ENCODE assay signal across 24 mouse cellular contexts in the genomic region with DNA sequence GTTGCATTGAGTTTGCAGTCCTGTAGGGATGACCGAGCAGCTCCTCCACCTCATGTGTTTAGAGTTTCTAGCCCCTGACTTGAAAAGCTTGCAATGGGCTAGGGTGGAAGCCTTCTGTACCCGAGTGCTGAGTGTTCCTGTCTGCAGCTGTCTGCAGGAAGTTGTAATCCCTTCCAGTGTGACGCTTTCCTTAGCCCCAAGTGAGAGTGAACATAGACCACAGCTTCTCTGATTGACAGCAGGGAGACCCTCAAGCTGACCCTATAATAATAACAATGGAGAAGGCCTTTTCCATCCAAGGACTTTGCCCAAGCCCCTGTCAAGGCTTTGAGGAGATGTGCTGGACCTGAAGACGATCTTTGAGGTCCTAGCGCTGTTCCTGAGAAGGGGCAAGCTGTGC.
"Had no signal": no experiment of that assay in that cellular context is flagged by ENCODE, and none has a peak within 500 bp of the region (broad histone marks: within the 10 kb centered on the region; RNA-seq: fewer than 3 reads in every experiment).

No protein-coding gene starts in this region.

- H3K4me2 ChIP-seq: heart, embryonic 12.5 days; hindbrain, embryonic 13.5 days; intestine, embryonic 15.5 days; limb, embryonic 12.5 days; liver, embryonic 11.5 days had no signal

- H3K27me3 ChIP-seq: heart, embryonic 12.5 days; hindbrain, embryonic 13.5 days; intestine, embryonic 15.5 days; limb, embryonic 12.5 days had no signal

- ATAC-seq: hindbrain, embryonic 16.5 days; inflammation-experienced regulatory T-cells, adult 6 months; intestine, embryonic 15.5 days; intestine, postnatal 0 days had no signal

- H3K27ac ChIP-seq: gastrocnemius, adult 2 months; heart, embryonic 10.5 days; hindbrain, embryonic 13.5 days; intestine, embryonic 15.5 days; layer of hippocampus, adult 2 months; left cerebral cortex, adult 2 months; limb, embryonic 10.5 days; limb, embryonic 12.5 days had no signal

- H3K4me3 ChIP-seq: gastrocnemius, adult 2 months; heart, embryonic 10.5 days; heart, embryonic 12.5 days; hindbrain, embryonic 13.5 days; intestine, embryonic 15.5 days; layer of hippocampus, adult 2 months; left cerebral cortex, adult 2 months; limb, embryonic 10.5 days; limb, embryonic 12.5 days had no signal

- H3K9me3 ChIP-seq: heart, embryonic 10.5 days; heart, embryonic 12.5 days; hindbrain, embryonic 13.5 days; intestine, embryonic 15.5 days; limb, embryonic 10.5 days; limb, embryonic 12.5 days had no signal

- DNase-seq: gastrocnemius, adult 2 months; gastrocnemius, postnatal 10 days; gastrocnemius, postnatal 25 days; heart, adult 18-20 months; heart, postnatal 10 days; heart, postnatal 4 days; kidney, adult 18-20 months; kidney, adult 8-10 months; kidney, postnatal 10 days; kidney, postnatal 25 days; kidney, postnatal 4 days; liver had no signal

- H3K4me1 ChIP-seq: heart, embryonic 10.5 days; hindbrain, embryonic 13.5 days; intestine, embryonic 15.5 days; limb, embryonic 10.5 days; limb, embryonic 12.5 days had no signal

- H3K9ac ChIP-seq: heart, embryonic 12.5 days; hindbrain, embryonic 13.5 days; intestine, embryonic 15.5 days; limb, embryonic 12.5 days had no signal
